Mouse (Mus musculus) naive thymus-derived CD4-positive, alpha-beta T cell, adult 2 months (primary cell): Measurements from ENCODE around the gene Mindy4.

Experiments
- DNase-seq: peaks from one replicate; pipeline ENCODE4 v3.0.0-alpha.2; 2011; ENCODE audit warnings: low read depth

Gene Mindy4

GRCm38 (mm10) chr6:55299917-55300316 is 96.7 kb downstream of the Mindy4 start:
- DNase-seq: no peak

- DNase-seq: no peak
Measured at GRCm38 (mm10) chr6:55300704-55301103, 97.5 kb downstream of the Mindy4 start.

GRCm38 (mm10) chr6:55310179-55310578 is 107.0 kb downstream of the Mindy4 start:
- DNase-seq: no peak

- no peak for DNase-seq
Measured at GRCm38 (mm10) chr6:55311962-55312361, 108.8 kb downstream of the Mindy4 start.

- no peak for DNase-seq
Measured at GRCm38 (mm10) chr6:55313893-55314292, 110.7 kb downstream of the Mindy4 start.

- no peak for DNase-seq
Measured at GRCm38 (mm10) chr6:55314628-55315027, 111.4 kb downstream of the Mindy4 start.

- DNase-seq: no peak
Measured at GRCm38 (mm10) chr6:55318597-55318996, 115.4 kb downstream of the Mindy4 start.

GRCm38 (mm10) chr6:55319585-55320551 is 116.7 kb downstream of the Mindy4 start:
- DNase-seq: no peak

- DNase-seq: no peak
Measured at GRCm38 (mm10) chr6:55320894-55321293, 117.7 kb downstream of the Mindy4 start.

- DNase-seq: no peak
Measured at GRCm38 (mm10) chr6:55321518-55321917, 118.3 kb downstream of the Mindy4 start.

GRCm38 (mm10) chr6:55322980-55323379 is 119.8 kb downstream of the Mindy4 start:
- no peak for DNase-seq

GRCm38 (mm10) chr6:55323908-55324634 is 120.9 kb downstream of the Mindy4 start:
- no peak for DNase-seq

GRCm38 (mm10) chr6:55324785-55325184 is 121.6 kb downstream of the Mindy4 start:
- DNase-seq: no peak

- DNase-seq: no peak
Measured at GRCm38 (mm10) chr6:55326299-55326698, 123.1 kb downstream of the Mindy4 start.

- DNase-seq: no peak
Measured at GRCm38 (mm10) chr6:55327326-55327725, 124.1 kb downstream of the Mindy4 start.

GRCm38 (mm10) chr6:55328179-55328578 is 125.0 kb downstream of the Mindy4 start:
- DNase-seq: no peak

GRCm38 (mm10) chr6:55331315-55331714 is 128.1 kb downstream of the Mindy4 start:
- DNase-seq: no peak

GRCm38 (mm10) chr6:55332100-55332772 is 129.1 kb downstream of the Mindy4 start:
- DNase-seq: no peak

- no peak for DNase-seq
Measured at GRCm38 (mm10) chr6:55332773-55333109, 129.6 kb downstream of the Mindy4 start.

- DNase-seq: no peak
Measured at GRCm38 (mm10) chr6:55335989-55336514, 132.9 kb downstream of the Mindy4 start, which contains the start of gene Aqp1. Gene Aqp1 (plus strand): TSS chr6:55336432.

GRCm38 (mm10) chr6:55337242-55337641 is 134.1 kb downstream of the Mindy4 start:
- no peak for DNase-seq

- DNase-seq: no peak
Measured at GRCm38 (mm10) chr6:55338077-55338476, 134.9 kb downstream of the Mindy4 start.
